Mouse (Mus musculus) yolk sac, embryonic 10.5 days (tissue): ENCODE measurements around the gene Pgr15l.
A peak's percentile ranks its signal among the peaks of the same experiment; 100 is the strongest.

Source experiments
- DNase-seq: peaks from one replicate; pipeline ENCODE4 v3.0.0-alpha.2; 2017; ENCODE audit warnings: low spot score

The Pgr15l gene

DNA sequence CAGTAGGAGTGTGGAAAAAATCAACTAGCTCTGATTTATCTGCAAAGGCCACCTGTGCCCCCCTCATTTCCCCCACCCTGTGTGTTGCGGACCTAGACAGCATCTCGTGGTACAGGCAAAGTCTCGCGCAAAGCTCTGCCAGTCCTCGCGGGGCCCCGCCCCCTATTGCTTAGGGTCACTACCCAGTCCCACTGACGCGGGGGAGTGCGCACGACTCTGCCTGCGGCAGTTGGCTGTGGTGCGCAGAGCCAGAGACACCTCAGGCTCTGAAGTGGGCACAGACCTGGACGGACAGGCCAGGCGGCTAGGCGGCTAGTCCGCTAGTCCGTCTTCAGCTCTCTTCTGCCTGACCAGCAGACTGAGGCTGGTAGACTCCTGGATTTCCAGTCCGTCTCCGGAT is at the start of gene Pgr15l:
TSS of gene Pgr15l (plus strand) at position 228 of the 400 bp plus-strand sequence.
- no peak for DNase-seq

- DNase-seq: no peak
Observed at GRCm38 (mm10) chrX:97027540-97027939, 44.9 kb upstream of the Pgr15l start.

DNA sequence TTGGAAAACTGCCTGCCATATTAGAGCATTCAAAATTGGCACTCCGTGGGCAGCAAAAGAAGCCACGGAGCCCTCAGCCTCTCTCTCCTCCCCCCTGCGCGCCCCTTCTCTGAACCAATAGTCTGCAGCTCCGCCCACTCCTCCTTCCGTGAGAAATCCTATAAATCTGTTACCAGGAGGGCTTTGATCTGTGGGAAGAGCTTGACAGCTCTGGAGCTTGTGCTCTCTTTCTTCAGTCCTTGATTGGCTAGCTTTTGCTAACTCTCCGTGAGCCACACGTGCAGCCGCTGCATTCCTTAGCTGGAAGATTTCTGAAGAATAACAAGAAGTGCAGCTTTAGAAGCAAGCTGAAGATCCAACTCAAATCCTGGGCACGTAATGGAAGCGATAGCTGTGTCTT is 2.6 kb upstream of the Pgr15l start:
- peak; percentile 2 for DNase-seq
